Mouse (Mus musculus) hindbrain, embryonic 16.5 days (tissue): Measurements from ENCODE around the gene Evi2b. TPM values are rescaled to one million over a fixed set of nuclear protein-coding genes. Genes with fewer than 3 reads are reported as not detected.

Experiments
- ATAC-seq: fragments of 200-750 bp; cut with Nextera tagmentation; 2 replicates; pipeline ENCODE4 v1.8.0; 2017; ENCODE audit warnings: moderate TSS enrichment, moderate library complexity
- H3K27ac ChIP-seq: fragments of 300-500 bp; sonication (generic); 2 replicates; pipeline ENCODE4 v1.5.1; 2014; ENCODE audit warnings: low read depth, mild to moderate bottlenecking, control low read depth, low read length, moderate library complexity
- H3K27me3 ChIP-seq: fragments of 300-500 bp; sonication (generic); replicated peaks from 2 replicates; pipeline ENCODE4 v1.6.1; 2014; ENCODE audit warnings: low read length; ENCODE audit not compliant: control insufficient read depth, insufficient read depth
- H3K36me3 ChIP-seq: fragments of 300-500 bp; sonication (generic); 2 replicates; pipeline ENCODE4 v1.6.1; 2014; ENCODE audit warnings: mild to moderate bottlenecking, low read length, moderate library complexity, mixed read lengths; ENCODE audit not compliant: control insufficient read depth, insufficient read depth
- H3K4me1 ChIP-seq: fragments of 300-500 bp; sonication (generic); 2 replicates; pipeline ENCODE4 v1.6.1; 2014; ENCODE audit warnings: low read depth, low read length; ENCODE audit not compliant: control insufficient read depth, insufficient read depth
- H3K4me2 ChIP-seq: fragments of 300-500 bp; sonication (generic); 2 replicates; pipeline ENCODE4 v1.6.1; 2014; ENCODE audit warnings: mild to moderate bottlenecking, low read length, control low read depth, moderate library complexity
- H3K4me3 ChIP-seq: fragments of 300-500 bp; sonication (generic); 2 replicates; pipeline ENCODE4 v1.5.1; 2014; ENCODE audit warnings: mild to moderate bottlenecking, low read length, control low read depth, moderate library complexity
- H3K9ac ChIP-seq: fragments of 300-500 bp; sonication (generic); 2 replicates; pipeline ENCODE4 v1.6.1; 2014; ENCODE audit warnings: low read depth, mild to moderate bottlenecking, control low read depth, low read length, moderate library complexity
- H3K9me3 ChIP-seq: fragments of 300-500 bp; sonication (generic); 2 replicates; pipeline ENCODE4 v1.6.1; 2014; ENCODE audit warnings: mild to moderate bottlenecking, low read length, moderate library complexity; ENCODE audit not compliant: control insufficient read depth
- WGBS: fragments of 180-500 bp; shearing (Covaris S2); extraction: QIAGEN DNeasy Blood & Tissue Kit; methylation state at CpG from one replicate; pipeline ENCODE4 v1.1.7; 2014; 5-methylcytosine and 5-hydroxymethylcytosine counted together
- polyA plus RNA-seq: library from polyadenylated mRNA; unstranded; fragments of >200 nt; fragmentation: Nextera tagmentation; extraction: Ambion mirVana; gene quantifications from 2 replicates; pipeline ENCODE4 v1.2.1, GENCODE M21; 2015

Gene Evi2b
- polyA plus RNA-seq, 1 experiment from 2014 or later: not detected

DNA sequence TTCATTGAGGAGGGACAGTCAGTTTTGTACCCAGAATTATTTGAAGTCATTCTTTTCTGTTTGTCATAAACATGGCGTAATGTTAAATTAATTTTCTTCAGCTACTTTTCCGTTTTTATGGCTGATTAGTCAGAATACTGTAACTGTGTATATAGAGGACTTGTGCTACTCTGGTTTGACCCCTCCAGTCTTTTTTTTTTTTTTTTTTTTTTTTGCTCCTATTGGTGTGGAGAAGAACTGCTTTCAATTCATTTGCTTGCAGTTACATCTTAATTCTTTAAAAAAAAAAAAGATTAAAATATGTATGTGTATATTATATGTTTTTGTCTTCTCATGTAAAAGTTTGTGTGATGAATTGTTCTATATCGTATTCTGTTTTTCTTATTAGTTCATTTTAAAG is 11.6 kb downstream of the Evi2b start:
- WGBS: 96% methylated on average over 3 of the region's 3 CpGs
- Histone ChIP-seq H3K4me1 (no peaks in the 10 kb centered on the region), H3K9ac (no peak overlapping the region), H3K27me3 (no peaks in the 10 kb centered on the region), H3K27ac (no peak overlapping the region), H3K9me3 (no peaks in the 10 kb centered on the region), H3K4me3 (no peak overlapping the region), H3K4me2 (no peak overlapping the region), H3K36me3 (no peaks in the 10 kb centered on the region)
- no peak for ATAC-seq

DNA sequence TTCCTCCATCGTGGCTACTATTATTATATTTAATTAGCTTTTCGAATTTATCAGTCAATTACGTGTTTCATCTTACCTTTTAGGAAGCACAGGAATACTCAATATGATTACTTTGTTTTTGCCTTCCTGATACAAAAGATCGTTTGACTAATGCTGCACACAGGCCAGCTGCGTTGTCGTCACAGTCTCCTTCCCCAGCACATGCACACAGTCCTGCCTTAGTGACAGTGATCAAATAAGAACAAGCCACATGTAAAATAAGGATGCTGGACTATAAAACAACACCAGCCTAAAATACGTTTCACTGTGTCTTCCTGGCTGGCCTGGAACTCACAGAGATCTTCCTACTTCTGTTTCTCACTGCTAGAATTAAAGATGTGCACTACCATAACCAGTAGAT is 19.1 kb downstream of the Evi2b start:
- no peak overlapping the region for H3K27ac ChIP-seq
- H3K4me1 ChIP-seq: no peaks in the 10 kb centered on the region
- H3K9me3 ChIP-seq: no peaks in the 10 kb centered on the region
- no peak for ATAC-seq
- H3K4me3 ChIP-seq: no peak overlapping the region
- 71% methylated on average over 7 of the region's 7 CpGs for WGBS
- H3K9ac ChIP-seq: no peak overlapping the region
- H3K4me2 ChIP-seq: no peak overlapping the region
- H3K36me3 ChIP-seq: no peaks in the 10 kb centered on the region
- no peaks in the 10 kb centered on the region for H3K27me3 ChIP-seq

DNA sequence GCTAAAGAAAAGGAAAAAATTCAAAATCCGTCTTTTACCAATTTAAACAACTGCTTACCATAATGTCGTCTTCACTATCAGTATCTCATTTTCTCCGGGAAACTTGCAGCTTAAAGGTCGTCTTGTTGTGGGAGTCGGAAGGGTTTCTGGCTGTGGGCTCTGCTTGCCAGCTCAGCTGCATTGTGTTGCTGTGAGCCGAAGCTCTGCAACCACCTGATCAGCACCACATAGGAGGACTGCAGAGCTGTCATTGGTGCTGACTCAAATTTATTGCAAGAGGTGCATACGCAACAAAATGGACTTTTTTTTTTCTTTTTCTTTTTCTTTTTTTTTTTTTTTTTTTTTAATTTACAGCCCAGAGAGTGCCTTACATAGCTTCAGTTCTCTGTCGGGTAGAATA is 19.7 kb downstream of the Evi2b start, which contains the start of gene Omg:
TSS of gene Omg (minus strand) at position 240 of the 400 bp plus-strand sequence.
- H3K27ac ChIP-seq: 0 out of 2 replicates have a peak within 1 kb of the TSS, but pooled peaks have one; percentile 54
- peak within 1 kb of the TSS; percentile 29 for H3K4me2 ChIP-seq
- peak; percentile 70 for ATAC-seq
- 25% methylated on average over 8 of the region's 8 CpGs for WGBS
- H3K36me3 ChIP-seq: no peaks in the 10 kb centered on the region
- peak within 1 kb of the TSS; percentile 20; the same call in 1 of the 2 replicates for H3K4me3 ChIP-seq
- no peaks in the 10 kb centered on the region for H3K27me3 ChIP-seq
- H3K4me1 ChIP-seq: no peaks in the 10 kb centered on the region
- H3K9ac ChIP-seq: no peak within 1 kb of the TSS
- no peaks in the 10 kb centered on the region for H3K9me3 ChIP-seq

DNA sequence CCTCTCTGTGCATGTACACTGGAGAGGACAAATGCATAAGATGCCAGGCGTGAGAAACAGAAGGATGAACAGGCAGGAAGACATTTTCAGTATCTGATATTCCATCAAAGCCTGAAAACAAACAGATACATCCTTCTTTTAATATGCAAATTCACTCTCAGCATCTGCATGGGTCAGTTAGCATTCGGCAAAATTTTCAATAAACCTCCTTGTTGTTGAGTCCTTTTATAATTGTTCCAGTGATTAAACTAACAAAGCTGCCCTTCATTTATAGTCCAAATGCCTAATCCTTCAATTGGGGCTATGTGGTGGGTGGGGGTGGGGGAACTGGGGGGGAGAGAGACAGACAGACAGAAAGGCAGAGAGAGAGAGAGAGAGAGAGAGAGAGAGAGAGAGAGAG is 20.6 kb downstream of the Evi2b start:
- Histone ChIP-seq H3K27ac (no peak overlapping the region), H3K4me2 (peak overlapping the region; percentile 29), H3K4me1 (no peaks in the 10 kb centered on the region), H3K9me3 (no peaks in the 10 kb centered on the region), H3K9ac (no peak overlapping the region), H3K27me3 (no peaks in the 10 kb centered on the region), H3K4me3 (no peak overlapping the region), H3K36me3 (no peaks in the 10 kb centered on the region)
- 26% methylated on average over 2 of the region's 2 CpGs for WGBS
- peak; percentile 58; the same call in 1 of the 2 replicates for ATAC-seq

DNA sequence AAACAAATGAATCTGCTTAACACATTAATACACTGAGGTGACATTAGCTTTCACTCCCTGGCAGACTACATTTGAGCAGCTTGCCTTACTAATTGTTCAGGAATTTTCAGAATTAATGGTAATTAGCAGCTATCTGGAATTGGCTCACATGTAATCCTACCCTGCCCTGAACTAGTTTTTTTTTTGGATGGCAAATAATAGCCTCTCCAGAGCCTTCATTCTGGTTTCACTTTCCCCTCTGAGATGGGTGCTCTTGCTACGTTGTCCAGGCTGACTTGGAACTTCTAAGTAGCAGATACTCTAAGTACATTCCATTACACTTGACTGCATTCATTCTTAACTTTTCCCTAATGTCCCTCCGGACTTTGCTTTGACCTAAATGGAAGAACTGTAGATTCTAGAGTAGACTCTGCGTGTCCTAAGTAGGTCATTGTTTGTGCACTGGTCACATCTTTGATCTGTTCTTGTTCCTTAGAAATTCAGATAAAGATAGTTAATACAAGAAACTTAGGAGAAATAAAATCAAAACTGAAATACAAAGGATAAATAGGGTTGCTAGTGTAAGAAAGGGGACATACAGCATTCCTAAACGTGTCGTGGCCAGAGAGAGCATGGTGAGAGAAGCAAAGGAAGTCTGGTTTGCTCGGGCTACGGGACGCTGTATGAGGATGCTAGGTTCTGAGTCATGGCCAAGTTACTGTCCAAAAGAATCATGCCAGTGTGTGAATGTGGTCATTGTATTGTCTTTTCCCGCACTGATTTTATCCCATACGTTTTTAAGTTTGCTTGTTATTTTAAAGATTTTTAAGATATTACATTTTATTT is 28.4 kb downstream of the Evi2b start:
- Histone ChIP-seq H3K4me1 (no peaks in the 10 kb centered on the region), H3K9me3 (no peaks in the 10 kb centered on the region), H3K4me2 (no peak overlapping the region), H3K9ac (no peak overlapping the region), H3K36me3 (no peaks in the 10 kb centered on the region), H3K27ac (no peak overlapping the region), H3K27me3 (no peaks in the 10 kb centered on the region), H3K4me3 (no peak overlapping the region)
- 69% methylated on average over 10 of the region's 10 CpGs for WGBS
- no peak for ATAC-seq

DNA sequence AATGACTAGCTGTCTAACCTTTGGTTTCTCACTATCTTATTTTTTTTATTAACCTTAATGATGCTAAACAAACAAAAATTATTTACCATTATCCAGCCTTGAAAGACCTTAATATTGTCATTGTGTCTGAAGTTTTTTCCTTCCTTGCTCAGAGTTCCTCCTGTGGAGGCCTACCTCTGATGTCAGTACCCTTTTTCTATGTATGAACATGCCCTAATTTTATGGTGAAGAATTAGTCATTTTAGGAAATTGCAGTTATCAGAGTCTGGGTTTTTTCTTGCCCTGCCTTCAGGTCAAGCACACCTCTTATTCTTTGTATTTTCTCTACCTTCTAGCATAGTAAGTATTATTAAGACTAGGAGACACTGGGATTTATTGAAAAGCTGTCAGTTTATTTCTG is 38.8 kb downstream of the Evi2b start:
- H3K27me3 ChIP-seq: no peaks in the 10 kb centered on the region
- no peaks in the 10 kb centered on the region for H3K9me3 ChIP-seq
- no peak overlapping the region for H3K27ac ChIP-seq
- no peak overlapping the region for H3K4me2 ChIP-seq
- H3K9ac ChIP-seq: no peak overlapping the region
- ATAC-seq: no peak
- H3K4me1 ChIP-seq: no peaks in the 10 kb centered on the region
- H3K36me3 ChIP-seq: peaks cover 11% of the 10 kb centered on the region; the same call in 1 of the 2 replicates
- H3K4me3 ChIP-seq: no peak overlapping the region

DNA sequence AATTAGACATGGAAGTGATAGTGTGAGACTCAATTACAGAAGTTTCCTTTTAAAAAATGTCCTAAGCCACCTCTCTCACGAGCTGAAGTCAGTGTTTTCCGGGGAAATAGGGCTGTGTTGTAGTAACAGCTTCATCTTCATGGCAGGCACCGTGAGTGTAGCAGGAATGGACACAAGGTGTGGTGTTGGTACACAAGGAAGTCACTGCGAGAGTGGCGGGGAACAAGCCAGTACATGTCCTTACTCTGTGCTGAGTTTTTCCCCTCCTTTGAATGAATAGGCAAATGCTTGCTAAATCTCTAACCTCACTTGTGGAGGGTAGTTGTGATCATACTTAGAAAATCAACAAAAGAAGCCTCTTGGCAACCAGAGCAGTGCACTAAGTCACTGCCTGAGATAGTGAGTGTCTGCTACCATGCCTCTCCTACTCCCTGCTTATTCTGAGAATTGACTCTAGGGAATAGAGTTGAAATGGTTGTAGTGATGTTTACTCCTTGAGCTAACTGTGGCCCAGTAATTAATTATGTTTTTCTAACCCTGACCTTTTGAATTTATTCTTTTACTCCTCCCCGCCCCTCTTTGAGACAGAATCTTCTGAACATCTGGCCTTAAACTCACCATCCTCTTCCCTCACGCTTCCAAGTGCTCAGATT is 39.6 kb downstream of the Evi2b start:
- Histone ChIP-seq H3K27ac (no peak overlapping the region), H3K9ac (no peak overlapping the region), H3K4me1 (no peaks in the 10 kb centered on the region), H3K9me3 (no peaks in the 10 kb centered on the region), H3K27me3 (no peaks in the 10 kb centered on the region), H3K4me3 (no peak overlapping the region), H3K4me2 (no peak overlapping the region), H3K36me3 (peaks cover 11% of the 10 kb centered on the region; the same call in 1 of the 2 replicates)
- no peak for ATAC-seq
- 91% methylated on average over 7 of the region's 7 CpGs for WGBS

DNA sequence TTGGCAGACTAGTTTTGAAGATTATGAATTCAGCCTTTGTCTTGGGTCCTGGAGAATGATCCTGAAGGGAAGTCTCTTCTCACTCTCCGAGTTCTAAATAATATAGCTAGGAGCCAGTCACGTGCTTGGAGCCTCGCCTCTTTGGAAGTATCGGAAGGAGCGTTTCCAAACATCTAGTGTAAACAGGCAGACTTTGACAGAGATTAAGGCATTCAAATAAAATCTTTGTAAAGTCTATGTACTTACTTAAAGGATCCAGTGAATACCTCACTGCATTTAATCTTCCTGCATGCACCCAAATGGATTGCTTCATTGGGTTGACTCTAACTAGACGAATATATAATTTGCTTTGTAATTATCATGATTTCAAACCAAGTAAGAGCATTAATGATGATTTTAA is 40.2 kb downstream of the Evi2b start:
- no peak for ATAC-seq
- Histone ChIP-seq H3K4me3 (no peak overlapping the region), H3K27ac (no peak overlapping the region), H3K9ac (no peak overlapping the region), H3K4me1 (no peaks in the 10 kb centered on the region), H3K36me3 (peaks cover 13% of the 10 kb centered on the region; the same call in 1 of the 2 replicates), H3K9me3 (no peaks in the 10 kb centered on the region), H3K4me2 (no peak overlapping the region), H3K27me3 (no peaks in the 10 kb centered on the region)
- WGBS: 95% methylated on average over 6 of the region's 6 CpGs

DNA sequence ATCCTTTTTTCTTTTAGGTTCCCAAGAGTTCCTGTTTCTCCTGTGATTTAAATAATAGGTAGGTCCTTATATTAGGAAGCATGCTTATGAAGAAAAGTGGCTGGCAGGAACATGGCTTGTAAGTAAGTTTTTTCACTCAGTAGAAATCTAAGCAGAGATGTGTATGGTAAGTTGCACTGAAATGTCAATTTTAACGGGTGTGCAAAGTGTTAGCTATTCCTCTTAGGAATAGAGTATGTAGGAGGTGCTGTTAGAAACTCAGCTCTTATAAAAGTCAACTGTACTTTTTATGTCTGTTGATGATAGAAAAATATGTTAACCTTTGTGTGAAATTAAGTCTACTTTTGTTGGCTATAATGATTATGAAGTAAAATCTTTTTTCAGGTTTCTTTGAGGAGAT is 55.5 kb downstream of the Evi2b start:
- ATAC-seq: no peak
- Histone ChIP-seq H3K27me3 (no peaks in the 10 kb centered on the region), H3K4me1 (no peaks in the 10 kb centered on the region), H3K9me3 (no peaks in the 10 kb centered on the region), H3K27ac (no peak overlapping the region), H3K4me3 (no peak overlapping the region), H3K4me2 (no peak overlapping the region), H3K9ac (no peak overlapping the region), H3K36me3 (peaks cover 5% of the 10 kb centered on the region)
- 80% methylated on average over 1 of the region's 1 CpGs for WGBS
